Comparison of ENCODE assay signal across 7 mouse cellular contexts in the genomic region with DNA sequence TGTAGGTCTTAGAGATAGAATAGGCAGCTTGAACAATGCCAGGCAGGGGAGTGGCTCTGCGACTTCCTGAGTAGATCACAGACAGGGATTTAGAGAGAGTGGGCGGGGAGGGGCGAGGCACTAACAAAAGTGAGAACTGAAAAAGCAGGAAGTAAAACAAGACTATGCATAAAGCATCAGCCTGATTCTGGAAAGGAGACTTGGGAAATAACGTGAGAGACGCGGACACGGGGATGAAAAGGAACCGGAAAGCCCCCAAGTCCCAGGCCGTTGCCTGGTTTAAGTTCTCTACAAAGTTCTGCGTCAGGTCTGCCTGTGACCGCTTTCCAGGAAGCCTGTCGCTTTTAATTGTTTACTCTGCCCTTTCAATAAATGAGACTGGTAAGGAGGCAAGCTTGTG.
DNase-seq lines count a peak whose midpoint lies in the region; ATAC-seq lines count a peak whose summit lies in the region.

No protein-coding gene starts in this region.

- peak overlapping the region; percentile 30; the same call in 1 of the 2 replicates for H3K27ac ChIP-seq in embryonic facial prominence, embryonic 10.5 days (replicated peaks)
- H3K27ac ChIP-seq in stomach, embryonic 14.5 days (ENCODE audit: low read length), result no peak overlapping the region

- H3K27me3 ChIP-seq in embryonic facial prominence, embryonic 10.5 days (replicated peaks; ENCODE audit: low read depth, poor library complexity, severe bottlenecking), result no peaks in the 10 kb centered on the region
- H3K27me3 ChIP-seq in stomach, embryonic 14.5 days (ENCODE audit: control insufficient read depth, insufficient read depth, low read length), result no peaks in the 10 kb centered on the region

- H3K9ac ChIP-seq in stomach, embryonic 14.5 days (replicated peaks; ENCODE audit: low read depth, low read length), result no peak overlapping the region; the same call in 1 of the 2 replicates

- peak; percentile 96 for ATAC-seq in megakaryocyte-erythroid progenitor cell, adult 5-6 weeks (replicated peaks; ENCODE audit: low FRiP score, low TSS enrichment, poor library complexity, severe bottlenecking)
- ATAC-seq in stomach, embryonic 14.5 days (ENCODE audit: insufficient number of reproducible peaks, insufficient read depth, low FRiP score, low read depth), result 0 out of 2 replicates have a peak, but pooled peaks have one; percentile 53

- H3K4me3 ChIP-seq in embryonic facial prominence, embryonic 10.5 days, result peak overlapping the region; percentile 36
- H3K4me3 ChIP-seq in stomach, embryonic 14.5 days (ENCODE audit: low read depth, low read length), result peak overlapping the region; percentile 10; the same call in 1 of the 2 replicates

- peak; percentile 98 for DNase-seq in R1 (ENCODE audit: low read depth, low spot score)
- DNase-seq in embryonic facial prominence, embryonic 10.5 days (ENCODE audit: low spot score), result peak; percentile 23
- DNase-seq in heart, postnatal 14 days, result peak; percentile 27 to 40
- peak; percentile 54 to 67 for DNase-seq in kidney, postnatal 36 days
- no peak for DNase-seq in testis, postnatal 14 days (ENCODE audit: low spot score)

- H3K4me2 ChIP-seq in stomach, embryonic 14.5 days (replicated peaks; ENCODE audit: low read depth, low read length), result peak overlapping the region; percentile 31

- no peaks in the 10 kb centered on the region for H3K36me3 ChIP-seq in embryonic facial prominence, embryonic 10.5 days (replicated peaks)
- H3K36me3 ChIP-seq in stomach, embryonic 14.5 days (ENCODE audit: control insufficient read depth, insufficient read depth, low read length), result no peaks in the 10 kb centered on the region

- H3K4me1 ChIP-seq in embryonic facial prominence, embryonic 10.5 days, result peaks cover 10% of the 10 kb centered on the region
- H3K4me1 ChIP-seq in stomach, embryonic 14.5 days (ENCODE audit: control insufficient read depth, insufficient read depth, low read length), result no peaks in the 10 kb centered on the region

- 26% methylated on average over 12 of the region's 12 CpGs for WGBS in embryonic facial prominence, embryonic 10.5 days
- 17% methylated on average over 12 of the region's 12 CpGs for WGBS in stomach, embryonic 14.5 days

- H3K9me3 ChIP-seq in embryonic facial prominence, embryonic 10.5 days, result no peaks in the 10 kb centered on the region
- H3K9me3 ChIP-seq in stomach, embryonic 14.5 days (ENCODE audit: control insufficient read depth, low read depth, low read length), result no peaks in the 10 kb centered on the region

- intact Hi-C loops in heart, postnatal 14 days (cut with DNase I), result no loop called here
